Mouse (Mus musculus): ENCODE measurements at regions not wholly inside any gene's neighbourhood (a gene's known extent, or its start where the extent isn't known, plus 50 kb on each side); places are given as distances from the start of the nearest gene placed in this dataset.

- H3K36me3 ChIP-seq, result no peaks in the 10 kb centered on the region
- H3K4me1 ChIP-seq, result peaks cover 19% of the 10 kb centered on the region
- peaks cover 5% of the 10 kb centered on the region; the same call in 1 of the 2 replicates for H3K27me3 ChIP-seq
- peak overlapping the region; percentile 5 for H3K4me2 ChIP-seq
- H3K9ac ChIP-seq, result no peak overlapping the region
- WGBS, result 9% methylated on average over 11 of the region's 11 CpGs
- H3K4me3 ChIP-seq, result no peak overlapping the region
- peak overlapping the region; percentile 72 for H3K27ac ChIP-seq
- no peak for ATAC-seq (ENCODE audit: insufficient number of reproducible peaks, insufficient read depth, low FRiP score, low TSS enrichment, low read depth)
- no peaks in the 10 kb centered on the region for H3K9me3 ChIP-seq
These were observed 200.2 kb upstream of the Runx1 start for GRCm38 (mm10) chr16:93026094-93026648.

- Histone ChIP-seq H3K27me3 (peaks cover 5% of the 10 kb centered on the region; the same call in 1 of the 2 replicates), H3K9me3 (no peaks in the 10 kb centered on the region), H3K4me1 (peaks cover 24% of the 10 kb centered on the region), H3K4me3 (no peak overlapping the region), H3K36me3 (no peaks in the 10 kb centered on the region), H3K9ac (no peak overlapping the region), H3K4me2 (no peak overlapping the region), H3K27ac (no peak overlapping the region)
- WGBS, result 76% methylated on average over 7 of the region's 7 CpGs
- ATAC-seq (ENCODE audit: insufficient number of reproducible peaks, insufficient read depth, low FRiP score, low TSS enrichment, low read depth), result no peak
These were observed 194.0 kb upstream of the Runx1 start for GRCm38 (mm10) chr16:93019800-93020555.

GRCm38 (mm10) chr16:93018766-93019165, 192.8 kb upstream of the Runx1 start:
- WGBS, result 47% methylated on average over 5 of the region's 5 CpGs
- H3K4me2 ChIP-seq, result no peak overlapping the region
- no peaks in the 10 kb centered on the region for H3K9me3 ChIP-seq
- ATAC-seq (ENCODE audit: insufficient number of reproducible peaks, insufficient read depth, low FRiP score, low TSS enrichment, low read depth), result no peak
- no peaks in the 10 kb centered on the region for H3K36me3 ChIP-seq
- H3K27ac ChIP-seq, result peak overlapping the region; percentile 44; the same call in 1 of the 2 replicates
- no peak overlapping the region for H3K4me3 ChIP-seq
- peaks cover 11% of the 10 kb centered on the region; the same call in 1 of the 2 replicates for H3K27me3 ChIP-seq
- no peak overlapping the region for H3K9ac ChIP-seq
- peaks cover 24% of the 10 kb centered on the region for H3K4me1 ChIP-seq

GRCm38 (mm10) chr16:93017025-93017424, 191.1 kb upstream of the Runx1 start:
- Histone ChIP-seq H3K9me3 (no peaks in the 10 kb centered on the region), H3K4me2 (no peak overlapping the region), H3K36me3 (no peaks in the 10 kb centered on the region), H3K27me3 (0 out of 2 replicates have a peak, but pooled peaks cover 7% of the 10 kb centered on the region), H3K4me1 (peaks cover 24% of the 10 kb centered on the region), H3K27ac (no peak overlapping the region), H3K9ac (no peak overlapping the region), H3K4me3 (no peak overlapping the region)
- 87% methylated on average over 9 of the region's 9 CpGs for WGBS
- no peak for ATAC-seq (ENCODE audit: insufficient number of reproducible peaks, insufficient read depth, low FRiP score, low TSS enrichment, low read depth)

GRCm38 (mm10) chr16:93015636-93016035, 189.7 kb upstream of the Runx1 start:
- no peaks in the 10 kb centered on the region for H3K9me3 ChIP-seq
- no peak overlapping the region for H3K4me2 ChIP-seq
- H3K4me3 ChIP-seq, result no peak overlapping the region
- 42% methylated on average over 6 of the region's 6 CpGs for WGBS
- no peak for ATAC-seq (ENCODE audit: insufficient number of reproducible peaks, insufficient read depth, low FRiP score, low TSS enrichment, low read depth)
- H3K36me3 ChIP-seq, result no peaks in the 10 kb centered on the region
- H3K4me1 ChIP-seq, result peaks cover 21% of the 10 kb centered on the region
- peak overlapping the region; percentile 33; the same call in 1 of the 2 replicates for H3K27ac ChIP-seq
- 0 out of 2 replicates have a peak, but pooled peaks cover 7% of the 10 kb centered on the region for H3K27me3 ChIP-seq
- 0 out of 2 replicates have a peak overlapping the region, but pooled peaks have one; percentile 36 for H3K9ac ChIP-seq

GRCm38 (mm10) chr16:93014991-93015390, 189.0 kb upstream of the Runx1 start:
- ATAC-seq (ENCODE audit: insufficient number of reproducible peaks, insufficient read depth, low FRiP score, low TSS enrichment, low read depth), result no peak; the same call in 1 of the 2 replicates
- Histone ChIP-seq H3K36me3 (no peaks in the 10 kb centered on the region), H3K4me2 (no peak overlapping the region), H3K27me3 (0 out of 2 replicates have a peak, but pooled peaks cover 7% of the 10 kb centered on the region), H3K9me3 (peaks cover under 1% of the 10 kb centered on the region; the same call in 1 of the 2 replicates), H3K4me3 (no peak overlapping the region), H3K4me1 (peaks cover 15% of the 10 kb centered on the region), H3K9ac (no peak overlapping the region), H3K27ac (peak overlapping the region; percentile 33; the same call in 1 of the 2 replicates)
- WGBS, result 87% methylated on average over 9 of the region's 9 CpGs

- Histone ChIP-seq H3K9ac (no peak overlapping the region), H3K4me2 (no peak overlapping the region), H3K27me3 (0 out of 2 replicates have a peak, but pooled peaks cover 7% of the 10 kb centered on the region), H3K4me1 (peaks cover 11% of the 10 kb centered on the region), H3K9me3 (peaks cover 5% of the 10 kb centered on the region; the same call in 1 of the 2 replicates), H3K4me3 (no peak overlapping the region), H3K27ac (no peak overlapping the region), H3K36me3 (no peaks in the 10 kb centered on the region)
- ATAC-seq (ENCODE audit: insufficient number of reproducible peaks, insufficient read depth, low FRiP score, low TSS enrichment, low read depth), result no peak
- WGBS, result 49% methylated on average over 8 of the region's 8 CpGs
These were observed 187.9 kb upstream of the Runx1 start for GRCm38 (mm10) chr16:93013881-93014280.

- WGBS, result 82% methylated on average over 7 of the region's 7 CpGs
These were observed 187.3 kb upstream of the Runx1 start for GRCm38 (mm10) chr16:93013256-93013655.

GRCm38 (mm10) chr16:93011474-93011873, 185.5 kb upstream of the Runx1 start:
- Histone ChIP-seq H3K4me2 (no peak overlapping the region), H3K4me1 (peaks cover 16% of the 10 kb centered on the region), H3K9me3 (peaks cover 5% of the 10 kb centered on the region; the same call in 1 of the 2 replicates), H3K36me3 (no peaks in the 10 kb centered on the region), H3K27ac (no peak overlapping the region), H3K27me3 (peaks cover 12% of the 10 kb centered on the region; the same call in 1 of the 2 replicates), H3K4me3 (no peak overlapping the region), H3K9ac (no peak overlapping the region)
- no peak for ATAC-seq (ENCODE audit: insufficient number of reproducible peaks, insufficient read depth, low FRiP score, low TSS enrichment, low read depth)
- 84% methylated on average over 1 of the region's 1 CpGs for WGBS

More at GRCm38 (mm10) chr16:93013256-93013655, 187.3 kb upstream of the Runx1 start:
- Histone ChIP-seq H3K4me2 (no peak overlapping the region), H3K27me3 (0 out of 2 replicates have a peak, but pooled peaks cover 7% of the 10 kb centered on the region), H3K27ac (no peak overlapping the region), H3K9me3 (peaks cover 5% of the 10 kb centered on the region; the same call in 1 of the 2 replicates), H3K9ac (no peak overlapping the region), H3K4me3 (no peak overlapping the region), H3K36me3 (no peaks in the 10 kb centered on the region), H3K4me1 (peaks cover 10% of the 10 kb centered on the region)
- ATAC-seq (ENCODE audit: insufficient number of reproducible peaks, insufficient read depth, low FRiP score, low TSS enrichment, low read depth), result no peak

GRCm38 (mm10) chr16:93006321-93006984, 180.5 kb upstream of the Runx1 start:
- Histone ChIP-seq H3K36me3 (no peaks in the 10 kb centered on the region), H3K9ac (peak overlapping the region; percentile 54; the same call in 1 of the 2 replicates), H3K4me1 (peaks cover 10% of the 10 kb centered on the region), H3K4me2 (peak overlapping the region; percentile 52), H3K27me3 (peaks cover 16% of the 10 kb centered on the region), H3K27ac (peak overlapping the region; percentile 44; the same call in 1 of the 2 replicates), H3K4me3 (peak overlapping the region; percentile 16), H3K9me3 (peaks cover 5% of the 10 kb centered on the region; the same call in 1 of the 2 replicates)
- WGBS, result 4% methylated on average over 21 of the region's 21 CpGs
- no peak for ATAC-seq (ENCODE audit: insufficient number of reproducible peaks, insufficient read depth, low FRiP score, low TSS enrichment, low read depth)

GRCm38 (mm10) chr16:93005470-93005869, 179.5 kb upstream of the Runx1 start:
- no peak for ATAC-seq (ENCODE audit: insufficient number of reproducible peaks, insufficient read depth, low FRiP score, low TSS enrichment, low read depth)
- H3K36me3 ChIP-seq, result no peaks in the 10 kb centered on the region
- no peak overlapping the region for H3K9ac ChIP-seq
- no peak overlapping the region for H3K27ac ChIP-seq
- 17% methylated on average over 8 of the region's 8 CpGs for WGBS
- peaks cover 5% of the 10 kb centered on the region; the same call in 1 of the 2 replicates for H3K9me3 ChIP-seq
- peaks cover 10% of the 10 kb centered on the region for H3K4me1 ChIP-seq
- no peak overlapping the region for H3K4me2 ChIP-seq
- peaks cover 16% of the 10 kb centered on the region for H3K27me3 ChIP-seq
- H3K4me3 ChIP-seq, result no peak overlapping the region
